Mouse (Mus musculus) C2C12 (cell line): Measurements from ENCODE around the gene Plppr2.

Source experiments
- CTCF ChIP-seq: IDR thresholded peaks from one replicate; pipeline ENCODE4 v1.5.1; 2011; ENCODE audit not compliant: control insufficient read depth, insufficient read depth, insufficient read length
- MAX ChIP-seq: IDR thresholded peaks from one replicate; pipeline ENCODE4 v1.6.1; 2011; ENCODE audit warnings: mild to moderate bottlenecking, control low read depth
- MYOG ChIP-seq: IDR thresholded peaks from one replicate; pipeline ENCODE4 v1.6.1; 2011; ENCODE audit not compliant: control insufficient read depth, insufficient read length; ENCODE audit errors: extremely low read depth
- USF1 ChIP-seq: IDR thresholded peaks from one replicate; pipeline ENCODE4 v1.6.1; 2011; ENCODE audit warnings: low read depth, mild to moderate bottlenecking, control low read depth, moderate library complexity

- no peak for TF ChIP-seq CTCF
- TF ChIP-seq MAX: no peak
- no peak for TF ChIP-seq USF1
- no peak for TF ChIP-seq MYOG
Observed at GRCm38 (mm10) chr9:21917493-21918034, 19.3 kb upstream of the Plppr2 start.
